Mouse (Mus musculus) liver, adult 2 months (tissue): ENCODE results near the gene Olfr884.

Source experiments
- CTCF ChIP-seq: fragments of 200-500 bp; IDR thresholded peaks from 2 replicates; pipeline ENCODE4 v1.5.1; 2011; ENCODE audit warnings: low read depth, low read length, control low read depth
- POLR2A ChIP-seq: fragments of 200-500 bp; IDR thresholded peaks from 2 replicates; pipeline ENCODE4 v1.6.1; 2011; ENCODE audit warnings: low read length, control low read depth; ENCODE audit not compliant: insufficient read depth; ENCODE audit errors: extremely low read depth

DNA sequence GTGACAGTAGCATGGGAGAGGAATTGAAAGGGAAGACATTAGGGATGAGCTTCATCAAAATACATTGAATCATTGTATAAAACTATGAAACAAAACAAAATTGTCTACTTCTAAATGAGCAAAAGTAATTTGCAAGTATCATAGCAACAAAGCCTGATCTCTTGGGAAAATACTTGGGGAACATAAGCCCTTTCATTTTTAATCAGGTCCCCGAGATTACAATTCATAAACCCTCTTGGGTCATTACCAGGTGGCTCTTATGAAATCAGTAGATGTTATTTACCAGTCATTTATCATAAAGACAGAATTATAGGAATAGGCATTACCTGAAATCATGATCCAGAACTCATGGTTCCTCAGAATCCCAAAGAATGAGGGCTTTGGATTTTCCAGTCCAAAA, at the start of gene Olfr884:
- TF ChIP-seq CTCF (no peak), POLR2A (no peak)
